Mouse (Mus musculus): ENCODE measurements at regions not wholly inside any gene's neighbourhood (a gene's known extent, or its start where the extent isn't known, plus 50 kb on each side); places are given as distances from the start of the nearest gene placed in this dataset.
"Not testable (repeated sequence)": the region's sequence is repeated elsewhere in the genome, so short reads cannot be mapped to it uniquely, and the experiment has no call there.

- CTCF ChIA-PET, result no interaction called here
Measured at GRCm38 (mm10) chr14:8867641-8868040, 201.6 kb upstream of the 4930452B06Rik start.

GRCm38 (mm10) chr14:8851572-8851971 is 185.5 kb upstream of the 4930452B06Rik start:
- CTCF ChIA-PET, result no interaction called here

GRCm38 (mm10) chr14:8850208-8850607 is 184.2 kb upstream of the 4930452B06Rik start:
- CTCF ChIA-PET, result no interaction called here

GRCm38 (mm10) chr14:8833516-8833915 is 167.5 kb upstream of the 4930452B06Rik start:
- CTCF ChIA-PET, result no interaction called here

- CTCF ChIA-PET, result not testable (repeated sequence)
Measured at GRCm38 (mm10) chr14:8800217-8800616, 134.2 kb upstream of the 4930452B06Rik start.

GRCm38 (mm10) chr14:8789348-8789747 is 123.3 kb upstream of the 4930452B06Rik start:
- CTCF ChIA-PET, result interaction anchor here (0.6 kb wide), 1 partner anchor 49 kb away, joined by 3 read pairs; no protein-coding TSS in a partner anchor

- CTCF ChIA-PET, result no interaction called here
Measured at GRCm38 (mm10) chr14:8760541-8760940, 94.5 kb upstream of the 4930452B06Rik start.

GRCm38 (mm10) chr14:8736831-8737230 is 70.8 kb upstream of the 4930452B06Rik start:
- CTCF ChIA-PET, result no interaction called here

GRCm38 (mm10) chr14:8733261-8733660 is 67.2 kb upstream of the 4930452B06Rik start:
- CTCF ChIA-PET, result no interaction called here

- CTCF ChIA-PET, result no interaction called here
Measured at GRCm38 (mm10) chr14:8727364-8727763, 61.3 kb upstream of the 4930452B06Rik start.
